Mouse (Mus musculus): ENCODE data around the gene Psmb11.

GRCm38 (mm10) chr14:54653496-54653895 lies 32.3 kb downstream of the Psmb11 start:
- no peak for TF ChIP-seq POLR2AphosphoS5 (IDR thresholded peaks at IDR 0.05; ENCODE audit: insufficient replicate concordance, low read depth, low read length)
- no peak for TF ChIP-seq CTCF (IDR thresholded peaks at IDR 0.05; ENCODE audit: low read depth, low read length)
